In genomic region chr7:99268951-99269945, GRCm38 (mm10) we compare ENCODE assay signal across 7 mouse cellular contexts. TPM values are rescaled to one million over a fixed set of nuclear protein-coding genes. Genes with fewer than 3 reads are reported as not detected.
DNase-seq lines count a peak whose midpoint lies in the region; ATAC-seq lines count a peak whose summit lies in the region.

No protein-coding gene starts in this region.

- H3K9ac ChIP-seq in limb, embryonic 13.5 days = peak overlapping the region; percentile 62
- H3K9ac ChIP-seq in stomach, embryonic 14.5 days (replicated peaks; ENCODE audit: low read depth, low read length) = no peak overlapping the region

- 7% methylated on average over 42 of the region's 42 CpGs for WGBS in heart, embryonic 10.5 days
- 7% methylated on average over 42 of the region's 42 CpGs for WGBS in limb, embryonic 13.5 days
- WGBS in stomach, embryonic 14.5 days = 10% methylated on average over 42 of the region's 42 CpGs

- peaks cover 73% of the 10 kb centered on the region for H3K27me3 ChIP-seq in heart, embryonic 10.5 days (ENCODE audit: insufficient read depth, poor library complexity, severe bottlenecking)
- peaks cover 77% of the 10 kb centered on the region for H3K27me3 ChIP-seq in limb, embryonic 13.5 days
- peaks cover 34% of the 10 kb centered on the region for H3K27me3 ChIP-seq in stomach, embryonic 14.5 days (ENCODE audit: control insufficient read depth, insufficient read depth, low read length)

- H3K9me3 ChIP-seq in heart, embryonic 10.5 days = no peaks in the 10 kb centered on the region
- H3K9me3 ChIP-seq in limb, embryonic 13.5 days = no peaks in the 10 kb centered on the region
- H3K9me3 ChIP-seq in stomach, embryonic 14.5 days (ENCODE audit: control insufficient read depth, low read depth, low read length) = no peaks in the 10 kb centered on the region

- H3K4me1 ChIP-seq in heart, embryonic 10.5 days = peaks cover 38% of the 10 kb centered on the region
- peaks cover 27% of the 10 kb centered on the region for H3K4me1 ChIP-seq in limb, embryonic 13.5 days
- peaks cover 18% of the 10 kb centered on the region for H3K4me1 ChIP-seq in stomach, embryonic 14.5 days (ENCODE audit: control insufficient read depth, insufficient read depth, low read length)

- H3K4me3 ChIP-seq in heart, embryonic 10.5 days = peak overlapping the region; percentile 63
- H3K4me3 ChIP-seq in limb, embryonic 13.5 days = peak overlapping the region; percentile 55
- H3K4me3 ChIP-seq in stomach, embryonic 14.5 days (ENCODE audit: low read depth, low read length) = peak overlapping the region; percentile 41

- DNase-seq in lung, adult 18-20 months = peak; percentile 24 to 56
- DNase-seq in lung, postnatal 36 days = no peak
- DNase-seq in cerebellum, adult 9-11 months = peak; percentile 40
- DNase-seq in heart, embryonic 10.5 days (ENCODE audit: low spot score) = no peak
- DNase-seq in left cerebral cortex, postnatal 36 days (ENCODE audit: low spot score in 2 of 2) = no peak

- H3K4me2 ChIP-seq in limb, embryonic 13.5 days (replicated peaks) = peak overlapping the region; percentile 92
- H3K4me2 ChIP-seq in stomach, embryonic 14.5 days (replicated peaks; ENCODE audit: low read depth, low read length) = peak overlapping the region; percentile 79

- ATAC-seq in limb, embryonic 13.5 days (ENCODE audit: low FRiP score, low read depth) = 0 out of 2 replicates have a peak, but pooled peaks have one; percentile 20
- 0 out of 2 replicates have a peak, but pooled peaks have one; percentile 14 for ATAC-seq in stomach, embryonic 14.5 days (ENCODE audit: insufficient number of reproducible peaks, insufficient read depth, low FRiP score, low read depth)

- H3K36me3 ChIP-seq in heart, embryonic 10.5 days = no peaks in the 10 kb centered on the region
- H3K36me3 ChIP-seq in limb, embryonic 13.5 days = no peaks in the 10 kb centered on the region
- H3K36me3 ChIP-seq in stomach, embryonic 14.5 days (ENCODE audit: control insufficient read depth, insufficient read depth, low read length) = no peaks in the 10 kb centered on the region

- intact Hi-C loops in left cerebral cortex, postnatal 36 days (cut with DNase I) = no loop called here

- 0 out of 2 replicates have a peak overlapping the region, but pooled peaks have one; percentile 31 for H3K27ac ChIP-seq in heart, embryonic 10.5 days
- H3K27ac ChIP-seq in limb, embryonic 13.5 days = no peak overlapping the region
- H3K27ac ChIP-seq in stomach, embryonic 14.5 days (ENCODE audit: low read length) = no peak overlapping the region

RNA-seq across cellular contexts. Expression of gene Map6, which starts 2.0 kb away (rescaled TPM):
- polyA plus RNA-seq in heart, embryonic 10.5 days (2016; fragmentation: Nextera tagmentation; extraction: Ambion mirVana) = 2.1 and 2.3 TPM in 2 replicates
- 4.4 TPM in 2 replicates for polyA plus RNA-seq in limb, embryonic 13.5 days (2015; fragmentation: Nextera tagmentation; extraction: Ambion mirVana)
- polyA plus RNA-seq in stomach, embryonic 14.5 days (2014; fragmentation: Nextera tagmentation; extraction: Ambion mirVana) = 4.9 and 6.1 TPM in 2 replicates
- 100 to 1,000 TPM; 135 to 142 TPM for total RNA-seq in left cerebral cortex, postnatal 36 days (2021)

RNA-seq across cellular contexts. Expression of gene Mogat2, which starts 30.8 kb away (rescaled TPM):
- 11.1 and 30.6 TPM in 2 replicates for polyA plus RNA-seq in heart, embryonic 10.5 days (2016; fragmentation: Nextera tagmentation; extraction: Ambion mirVana)
- 5.8 and 7.1 TPM in 2 replicates for polyA plus RNA-seq in limb, embryonic 13.5 days (2015; fragmentation: Nextera tagmentation; extraction: Ambion mirVana)
- 7.5 and 8.0 TPM in 2 replicates for polyA plus RNA-seq in stomach, embryonic 14.5 days (2014; fragmentation: Nextera tagmentation; extraction: Ambion mirVana)
- not detected for total RNA-seq in left cerebral cortex, postnatal 36 days (2021)

Comparison
In these comparisons a context has a peak if more than half of its experiments do, and no peak if none do; other contexts are left out.
1. DNase-seq: peak in lung, adult 18-20 months (2 of 2) and cerebellum, adult 9-11 months (single experiment); none in lung, postnatal 36 days (single experiment), heart, embryonic 10.5 days (single experiment) and left cerebral cortex, postnatal 36 days (0 of 2).
2. Peak in every context shown above with its lines, with median percentiles within 50 percentile points of each other: H3K4me3 ChIP-seq.